Mouse (Mus musculus): ENCODE data around the gene Thap4. TPM values are rescaled to one million over a fixed set of nuclear protein-coding genes. Genes with fewer than 3 reads are reported as not detected.

Gene Thap4
- total and polyA plus RNA-seq, 3 experiments = 35.8 to 52.4 (median 50.2) TPM

DNA sequence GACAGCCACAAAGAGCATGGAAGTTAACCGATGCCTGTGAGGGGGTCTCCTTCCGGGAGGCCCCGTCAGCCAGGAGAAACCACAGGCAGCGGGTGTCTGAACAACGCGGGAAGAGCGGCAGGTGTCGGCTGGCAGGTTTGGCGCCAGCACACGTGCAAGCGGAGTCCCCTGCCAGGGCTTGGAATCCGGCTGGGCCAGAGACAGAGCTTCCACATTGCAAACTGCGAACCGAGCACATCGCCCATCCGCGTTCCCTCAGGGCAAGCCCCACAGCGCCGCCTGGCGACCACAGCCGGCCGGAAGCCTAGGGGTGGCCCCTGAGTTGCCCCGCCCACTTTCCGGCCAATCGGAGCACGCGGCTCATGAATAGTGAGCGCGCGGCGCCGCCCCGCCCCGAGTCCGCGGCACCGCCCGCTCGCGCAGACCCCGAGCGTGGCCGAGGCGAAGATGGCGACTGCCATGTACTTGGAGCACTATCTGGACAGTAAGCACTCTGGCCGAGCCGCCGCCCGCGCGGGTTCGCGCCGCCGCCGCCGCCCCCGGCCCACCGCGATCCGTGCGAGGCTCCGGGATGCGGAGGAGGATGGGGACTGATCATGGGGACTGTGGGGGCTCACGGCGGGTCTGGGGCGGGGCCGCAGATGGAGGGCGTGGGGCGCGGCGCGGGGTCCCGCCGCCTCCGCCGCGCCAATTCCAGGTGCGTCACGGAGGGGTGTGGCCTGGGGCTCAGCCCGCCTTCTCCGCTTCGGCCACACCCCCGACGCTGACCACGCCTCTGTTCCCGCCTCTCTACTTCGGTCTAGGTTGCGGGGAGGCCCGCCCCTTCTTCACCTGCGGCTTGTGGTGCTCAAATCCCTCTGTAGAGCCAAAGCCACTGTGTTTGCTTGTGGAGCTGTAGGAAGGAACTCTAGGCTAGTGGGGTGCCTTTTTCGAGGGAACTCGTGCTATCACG lies 49.2 kb upstream of the Thap4 start, which contains the start of gene Ing5 (continued):
- TF ChIP-seq JUND (conservative IDR thresholded peaks at IDR 0.05; ENCODE audit: low read depth, low read length) = no peak

DNA sequence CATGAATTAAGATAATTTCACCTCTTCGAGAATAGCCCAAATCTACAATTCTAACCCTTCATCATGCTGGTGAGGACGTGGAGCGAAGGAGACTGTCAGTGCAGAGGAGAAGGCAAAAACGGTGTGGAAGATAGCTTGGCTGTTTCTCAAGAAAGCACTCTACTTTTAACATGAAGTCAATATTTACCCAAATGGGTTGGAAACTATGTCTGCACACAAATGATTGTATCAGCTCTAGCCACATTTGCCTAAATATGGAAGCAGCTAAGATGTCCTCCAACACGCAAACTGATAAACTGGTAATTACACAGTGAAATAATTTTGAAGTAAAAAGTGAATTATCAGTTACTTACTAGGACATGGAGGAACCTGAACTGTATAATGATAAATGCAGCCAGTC lies 48.1 kb upstream of the Thap4 start:
- H3K9me3 ChIP-seq (replicated peaks; ENCODE audit: low read length) = no peaks in the 10 kb centered on the region
- H3K27ac ChIP-seq (ENCODE audit: insufficient read depth, low read depth) = peak overlapping the region; percentile 68
- dilution Hi-C loops (cut with MboI; ENCODE audit: extremely low pct_ligation_motif_present, extremely low pct_unique_long_range_greater_than_20kb, low sequenced_read_pairs) = no loop called here
- peaks cover 30% of the 10 kb centered on the region for H3K79me2 ChIP-seq (replicated peaks; ENCODE audit: control insufficient read depth, extremely low read depth, insufficient read depth, poor library complexity, severe bottlenecking)
- peaks cover 30 to 51% of the 10 kb centered on the region in 2 experiments for H3K36me3 ChIP-seq (replicated peaks in 1 of 2; ENCODE audit: control insufficient read depth in 1 of 2, insufficient read depth in 1 of 2, low read length in 1 of 2)
- peak overlapping the region; percentile 8 to 80 (median 57) for H3K4me3 ChIP-seq (replicated peaks in 1 of 3; ENCODE audit: low read depth in 2 of 3, low read length in 2 of 3, poor library complexity in 1 of 3)
- peaks cover 12 to 50% of the 10 kb centered on the region in 2 experiments; a peak in 3 of 4 replicates for H3K4me1 ChIP-seq (ENCODE audit: control insufficient read depth in 1 of 2, insufficient read depth in 2 of 2)
- no peak for TF ChIP-seq NELFE (IDR thresholded peaks at IDR 0.05; ENCODE audit: low read depth, low read length)
- TF ChIP-seq EP300 (IDR thresholded peaks at IDR 0.05; ENCODE audit: low read length) = 0 out of 2 replicates have a peak, but pooled peaks have one; percentile 8
- no peak for TF ChIP-seq MAZ (IDR thresholded peaks at IDR 0.05; ENCODE audit: low read depth, low read length)
- no peak for TF ChIP-seq ZNF384 (IDR thresholded peaks at IDR 0.05; ENCODE audit: low read depth, low read length)
- no peak for TF ChIP-seq POLR2AphosphoS2 (IDR thresholded peaks at IDR 0.05; ENCODE audit: low read depth, low read length)
- no peak for TF ChIP-seq JUN (IDR thresholded peaks at IDR 0.05; ENCODE audit: insufficient read depth, low read depth, low read length)
- no peak; the same call in 1 of the 2 replicates for TF ChIP-seq CHD1 (IDR thresholded peaks at IDR 0.05; ENCODE audit: low read depth, low read length)
- no peak for TF ChIP-seq GABPA (IDR thresholded peaks at IDR 0.05; ENCODE audit: insufficient replicate concordance, low read depth, low read length)
- no peak for TF ChIP-seq CHD2 (IDR thresholded peaks at IDR 0.05; ENCODE audit: low read length)
- no peak for TF ChIP-seq MAFK (IDR thresholded peaks at IDR 0.05; ENCODE audit: insufficient replicate concordance, low read length)
- TF ChIP-seq PAX5 (IDR thresholded peaks at IDR 0.05; ENCODE audit: low read length) = no peak
- 0 out of 2 replicates have a peak, but pooled peaks have one; percentile 15 for TF ChIP-seq KAT2A (IDR thresholded peaks at IDR 0.05; ENCODE audit: insufficient replicate concordance, low read length)
- no peak for DNase-seq (ENCODE audit: extremely low read depth)
- peak overlapping the region; percentile 84 for H3K9ac ChIP-seq (ENCODE audit: insufficient read depth, low read depth)
- H3K27me3 ChIP-seq (replicated peaks) = no peaks in the 10 kb centered on the region
- peak overlapping the region; percentile 99 for H3K4me2 ChIP-seq (ENCODE audit: insufficient read depth, low read depth, poor library complexity, severe bottlenecking)
- in situ Hi-C loops (cut with MboI; ENCODE audit: low pct_ligation_motif_present, low pct_unique_long_range_greater_than_20kb, low sequenced_read_pairs) = no loop called here

- Histone ChIP-seq H3K27ac (ENCODE audit: insufficient read depth, low read depth) (peak within 1 kb of the TSS; percentile 73), H3K4me1 (ENCODE audit: control insufficient read depth in 1 of 2, insufficient read depth in 2 of 2) (peaks cover 12 to 58% of the 10 kb centered on the region in 2 experiments; a peak in 3 of 4 replicates), H3K36me3 (replicated peaks in 1 of 2; ENCODE audit: control insufficient read depth in 1 of 2, insufficient read depth in 1 of 2, low read length in 1 of 2) (peaks cover 28 to 53% of the 10 kb centered on the region in 2 experiments), H3K79me2 (replicated peaks; ENCODE audit: control insufficient read depth, extremely low read depth, insufficient read depth, poor library complexity, severe bottlenecking) (peaks cover 34% of the 10 kb centered on the region), H3K4me2 (ENCODE audit: insufficient read depth, low read depth, poor library complexity, severe bottlenecking) (peak within 1 kb of the TSS; percentile 99), H3K9me3 (replicated peaks; ENCODE audit: low read length) (no peaks in the 10 kb centered on the region), H3K27me3 (replicated peaks) (no peaks in the 10 kb centered on the region), H3K9ac (ENCODE audit: insufficient read depth, low read depth) (peak within 1 kb of the TSS; percentile 87), H3K4me3 (replicated peaks in 1 of 3; ENCODE audit: low read depth in 2 of 3, low read length in 2 of 3, poor library complexity in 1 of 3) (peak within 1 kb of the TSS; percentile 80 to 99 (median 84))
- in situ Hi-C loops (cut with MboI; ENCODE audit: low pct_ligation_motif_present, low pct_unique_long_range_greater_than_20kb, low sequenced_read_pairs) = no loop called here
- peak; percentile 97 for DNase-seq (ENCODE audit: extremely low read depth)
- dilution Hi-C loops (cut with MboI; ENCODE audit: extremely low pct_ligation_motif_present, extremely low pct_unique_long_range_greater_than_20kb, low sequenced_read_pairs) = no loop called here
- TF ChIP-seq NRF1 (IDR thresholded peaks at IDR 0.05; ENCODE audit: low read depth, low read length) (peak; percentile 75), MAZ (IDR thresholded peaks at IDR 0.05; ENCODE audit: low read depth, low read length) (0 out of 2 replicates have a peak, but pooled peaks have one; percentile 34), USF1 (IDR thresholded peaks at IDR 0.05; ENCODE audit: low read depth, low read length) (peak; percentile 82), KAT2A (IDR thresholded peaks at IDR 0.05; ENCODE audit: insufficient replicate concordance, low read length) (peak; percentile 84), BHLHE40 (IDR thresholded peaks at IDR 0.05; ENCODE audit: low read depth, low read length) (peak; percentile 94), MYC (IDR thresholded peaks at IDR 0.05; ENCODE audit: low read depth, low read length) (peak; percentile 96), TCF12 (IDR thresholded peaks at IDR 0.05; ENCODE audit: low read depth, low read length) (peak; percentile 84), SIN3A (IDR thresholded peaks at IDR 0.05; ENCODE audit: low read length) (peak; percentile 84), MEF2A (IDR thresholded peaks at IDR 0.05; ENCODE audit: borderline replicate concordance, low read depth, low read length) (peak; percentile 66; the same call in 1 of the 2 replicates), RAD21 (IDR thresholded peaks at IDR 0.05; ENCODE audit: low read depth, low read length) (no peak), ETS1 (conservative IDR thresholded peaks at IDR 0.05; ENCODE audit: low read depth, low read length) (peak; percentile 74; the same call in 1 of the 2 replicates), TBP (conservative IDR thresholded peaks at IDR 0.05; ENCODE audit: low read depth, low read length) (peak; percentile 84), USF2 (conservative IDR thresholded peaks at IDR 0.05; ENCODE audit: low read depth, low read length) (peak; percentile 63), UBTF (IDR thresholded peaks at IDR 0.05; ENCODE audit: low read depth, low read length) (no peak), JUND (conservative IDR thresholded peaks at IDR 0.05; ENCODE audit: low read depth, low read length) (peak; percentile 45; the same call in 1 of the 2 replicates), ZMIZ1 (IDR thresholded peaks at IDR 0.05; ENCODE audit: low read depth, low read length) (peak; percentile 48; the same call in 1 of the 2 replicates)
Measured at GRCm38 (mm10) chr1:93801741-93802238, 47.1 kb upstream of the Thap4 start, which contains the start of gene Dtymk. Gene Dtymk, minus strand, starts transcription at chr1:93801934.
